Mouse (Mus musculus) erythroid progenitor cell, adult 5-6 weeks (primary cell): ENCODE data around the gene Trmt2b. TPM values are rescaled to one million over a fixed set of nuclear protein-coding genes. Genes with fewer than 3 reads are reported as not detected.
"Not testable (repeated sequence)": the region's sequence is repeated elsewhere in the genome, so short reads cannot be mapped to it uniquely, and the experiment has no call there.

Experiments
- ATAC-seq: replicated peaks from 2 replicates; pipeline ENCODE4 v1.8.0; 2016; ENCODE audit warnings: moderate number of reproducible peaks, mild to moderate bottlenecking, moderate TSS enrichment, inconsistent platforms; ENCODE audit not compliant: poor library complexity, low FRiP score, severe bottlenecking
- total RNA-seq, 2 experiments: library from RNA; stranded (forward) in 1 of 2; stranded (reverse) in 1 of 2; fragments of 150-400 nt in 1 of 2; fragments of 186-747, 209-891 nt in 1 of 2; gene quantifications; 2 replicates each; pipeline versions ENCODE4 v1.2.3 to v1.2.4; 2015 to 2017; ENCODE audit warnings: low replicate concordance in 2 of 2

The Trmt2b gene
- total RNA-seq, 2 experiments from 2014 or later = 7.7 to 12.6 TPM

GRCm38 (mm10) chrX:134233048-134233447 lies 43.7 kb downstream of the Trmt2b start:
- no peak for ATAC-seq

GRCm38 (mm10) chrX:134221856-134222255 lies 54.9 kb downstream of the Trmt2b start, which contains the start of gene Nox1:
Gene Nox1 (minus strand): TSS chrX:134221956.
- ATAC-seq = no peak

GRCm38 (mm10) chrX:134220618-134221017 lies 56.2 kb downstream of the Trmt2b start:
- no peak for ATAC-seq

- ATAC-seq = no peak
These were observed 58.6 kb downstream of the Trmt2b start for GRCm38 (mm10) chrX:134218161-134218560.

GRCm38 (mm10) chrX:134211151-134211642 lies 65.6 kb downstream of the Trmt2b start:
- no peak for ATAC-seq

GRCm38 (mm10) chrX:134208491-134208890 lies 68.3 kb downstream of the Trmt2b start:
- ATAC-seq = peak; percentile 39; the same call in 1 of the 2 replicates

GRCm38 (mm10) chrX:134187201-134187600 lies 89.6 kb downstream of the Trmt2b start, which contains the start of gene Arl13a:
Gene Arl13a (plus strand): TSS chrX:134187501.
- ATAC-seq = not testable (repeated sequence)

- no peak for ATAC-seq
These were observed 102.1 kb downstream of the Trmt2b start for GRCm38 (mm10) chrX:134174699-134175098.

Other genes starting within 250 kb of the Trmt2b start
- 29.2 and 41.5 TPM in 2 replicates for gene Cstf2, start 217.8 kb downstream of the Trmt2b start, total RNA-seq (2015; ENCODE audit: low replicate concordance)
- gene Cstf2, start 217.8 kb downstream of the Trmt2b start, total RNA-seq (2017; ENCODE audit: low replicate concordance) = 19.5 and 61.5 TPM in 2 replicates
- not detected in 2 replicates for gene Xkrx, start 114.9 kb downstream of the Trmt2b start, total RNA-seq (2015; ENCODE audit: low replicate concordance)
- not detected in 2 replicates for gene Xkrx, start 114.9 kb downstream of the Trmt2b start, total RNA-seq (2017; ENCODE audit: low replicate concordance)
- not detected in 2 replicates for gene Arl13a, start 89.5 kb downstream of the Trmt2b start, total RNA-seq (2015; ENCODE audit: low replicate concordance)
- not detected in 2 replicates for gene Arl13a, start 89.5 kb downstream of the Trmt2b start, total RNA-seq (2017; ENCODE audit: low replicate concordance)
- not detected in 2 replicates for gene Nox1, start 55.0 kb downstream of the Trmt2b start, total RNA-seq (2015; ENCODE audit: low replicate concordance)
- gene Nox1, start 55.0 kb downstream of the Trmt2b start, total RNA-seq (2017; ENCODE audit: low replicate concordance) = not detected in 2 replicates
- not detected in 2 replicates for gene Tmem35a, start 18.2 kb upstream of the Trmt2b start, total RNA-seq (2015; ENCODE audit: low replicate concordance)
- gene Tmem35a, start 18.2 kb upstream of the Trmt2b start, total RNA-seq (2017; ENCODE audit: low replicate concordance) = not detected in 2 replicates
- gene Cenpi, start 31.1 kb upstream of the Trmt2b start, total RNA-seq (2015; ENCODE audit: low replicate concordance) = 77.1 and 113 TPM in 2 replicates
- 58.4 and 61.5 TPM in 2 replicates for gene Cenpi, start 31.1 kb upstream of the Trmt2b start, total RNA-seq (2017; ENCODE audit: low replicate concordance)
- 2.2 and 6.7 TPM in 2 replicates for gene Drp2, start 127.6 kb upstream of the Trmt2b start, total RNA-seq (2015; ENCODE audit: low replicate concordance)
- 3.9 and 4.4 TPM in 2 replicates for gene Drp2, start 127.6 kb upstream of the Trmt2b start, total RNA-seq (2017; ENCODE audit: low replicate concordance)
- gene Taf7l, start 199.5 kb upstream of the Trmt2b start, total RNA-seq (2015; ENCODE audit: low replicate concordance) = not detected in 2 replicates
- not detected in 2 replicates for gene Taf7l, start 199.5 kb upstream of the Trmt2b start, total RNA-seq (2017; ENCODE audit: low replicate concordance)